Mouse (Mus musculus) bone marrow macrophage, adult 2 months (primary cell): Measurements from ENCODE around the gene Rpl10-ps3.

Experiments
- CTCF ChIP-seq: IDR thresholded peaks from 2 replicates; pipeline ENCODE4 v1.5.1; 2012; ENCODE audit warnings: low read depth, mild to moderate bottlenecking, low read length, moderate library complexity
- POLR2A ChIP-seq: IDR thresholded peaks from 2 replicates; pipeline ENCODE4 v1.6.1; 2012; ENCODE audit warnings: mild to moderate bottlenecking, low read depth, low read length, borderline replicate concordance

DNA sequence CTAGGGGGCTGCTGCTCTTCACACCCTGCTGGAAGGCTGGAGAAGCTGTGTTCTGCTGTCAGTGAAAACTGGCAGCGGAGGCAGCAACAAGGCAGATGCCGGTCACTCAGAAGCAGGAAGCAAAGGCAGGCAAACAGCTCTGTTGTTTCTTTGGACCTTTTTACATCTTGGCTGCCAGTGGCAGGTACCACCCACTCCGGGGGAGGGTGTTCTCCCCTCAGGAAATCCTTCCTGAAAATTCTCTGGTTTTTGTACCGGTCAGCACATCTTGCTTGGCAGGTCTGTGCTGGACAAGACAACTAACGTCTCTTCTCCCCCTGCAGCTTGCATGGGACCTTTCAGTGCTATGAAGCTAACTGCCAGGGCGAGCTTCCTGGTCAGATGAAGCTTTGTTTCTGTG is 30.8 kb upstream of the Rpl10-ps3 start:
- no peak for TF ChIP-seq CTCF
- TF ChIP-seq POLR2A = no peak
